17 mouse cellular contexts compared by ENCODE assay signal in genomic region chr9:117051935-117052334, GRCm38 (mm10).
DNase-seq lines count a peak whose midpoint lies in the region; ATAC-seq and TF ChIP-seq lines count a peak whose summit lies in the region.
"Had no signal": no experiment of that assay in that cellular context is flagged by ENCODE, and none has a peak within 500 bp of the region (broad histone marks: within the 10 kb centered on the region; RNA-seq: fewer than 3 reads in every experiment).

No protein-coding gene starts in this region.

- TF ChIP-seq CTCF in forebrain, postnatal 0 days (IDR thresholded peaks at IDR 0.05; ENCODE audit: low read depth): 0 out of 2 replicates have a peak, but pooled peaks have one; percentile 8
- TF ChIP-seq CTCF in left cerebral cortex, adult 2 months (IDR thresholded peaks at IDR 0.05): peak; percentile 23

- H3K4me2 ChIP-seq in forebrain, postnatal 0 days (ENCODE audit: low read depth): no peak overlapping the region
- H3K4me2 ChIP-seq: forebrain, embryonic 12.5 days; liver, embryonic 13.5 days; midbrain, embryonic 11.5 days had no signal

- intact Hi-C loops in left cerebral cortex, adult 2 months (cut with DNase I): no loop called here

- no peak for DNase-seq in forebrain, postnatal 0 days
- no peak for DNase-seq in forebrain, embryonic 10.5 days (ENCODE audit: extremely low spot score, low spot score)
- no peak for DNase-seq in left cerebral cortex, adult 2 months (ENCODE audit: extremely low spot score in 1 of 2, low spot score in 2 of 2)
- DNase-seq in left cerebral cortex, adult 11 months (ENCODE audit: low spot score): no peak
- peak; percentile 1 for DNase-seq in 416B (ENCODE audit: low read depth)
- DNase-seq in ZHBTc4 (ENCODE audit: low read depth, low spot score): peak; percentile 69
- no peak for DNase-seq in cerebellum, adult 8-10 months
- DNase-seq in gastrocnemius, adult 18-20 months (ENCODE audit: low spot score): no peak
- DNase-seq: adrenal gland, postnatal 10 days; heart, postnatal 4 days; kidney, adult 9 months; liver, embryonic 13.5 days; right cerebral cortex, postnatal 25 days had no signal

- no peak for ATAC-seq in forebrain, postnatal 0 days

- H3K4me1 ChIP-seq in forebrain, postnatal 0 days (ENCODE audit: insufficient read depth): no peaks in the 10 kb centered on the region
- H3K4me1 ChIP-seq in forebrain, embryonic 10.5 days: 0 out of 2 replicates have a peak, but pooled peaks cover 5% of the 10 kb centered on the region
- H3K4me1 ChIP-seq: limb, embryonic 10.5 days; liver, embryonic 13.5 days had no signal

- H3K27me3 ChIP-seq in forebrain, postnatal 0 days (ENCODE audit: insufficient read depth, low read length): no peaks in the 10 kb centered on the region
- H3K27me3 ChIP-seq in forebrain, embryonic 10.5 days (ENCODE audit: poor library complexity, severe bottlenecking): no peaks in the 10 kb centered on the region
- H3K27me3 ChIP-seq: forebrain, embryonic 12.5 days; liver, embryonic 13.5 days had no signal

- no peak overlapping the region for H3K9ac ChIP-seq in forebrain, postnatal 0 days
- H3K9ac ChIP-seq: forebrain, embryonic 12.5 days; liver, embryonic 13.5 days had no signal

- 99% methylated on average over 2 of the region's 2 CpGs for WGBS in forebrain, postnatal 0 days
- WGBS in forebrain, embryonic 10.5 days: 97% methylated on average over 2 of the region's 2 CpGs

- no peaks in the 10 kb centered on the region for H3K9me3 ChIP-seq in forebrain, postnatal 0 days (ENCODE audit: low read length)
- no peaks in the 10 kb centered on the region for H3K9me3 ChIP-seq in forebrain, embryonic 10.5 days
- H3K9me3 ChIP-seq: forebrain, embryonic 12.5 days; limb, embryonic 10.5 days; liver, embryonic 13.5 days had no signal

- H3K27ac ChIP-seq in forebrain, postnatal 0 days (ENCODE audit: low read depth, low read length): no peak overlapping the region
- no peak overlapping the region for H3K27ac ChIP-seq in forebrain, embryonic 10.5 days
- no peak overlapping the region for H3K27ac ChIP-seq in left cerebral cortex, adult 2 months
- H3K27ac ChIP-seq: forebrain, embryonic 12.5 days; limb, embryonic 10.5 days; liver, embryonic 13.5 days; macrophage had no signal

- H3K4me3 ChIP-seq in forebrain, postnatal 0 days (ENCODE audit: low read depth, low read length): no peak overlapping the region
- H3K4me3 ChIP-seq in forebrain, embryonic 10.5 days: no peak overlapping the region
- no peak overlapping the region for H3K4me3 ChIP-seq in left cerebral cortex, adult 2 months
- H3K4me3 ChIP-seq: forebrain, embryonic 12.5 days; limb, embryonic 10.5 days; liver, embryonic 13.5 days had no signal

- no peaks in the 10 kb centered on the region for H3K36me3 ChIP-seq in forebrain, postnatal 0 days (ENCODE audit: insufficient read depth)
- no peaks in the 10 kb centered on the region for H3K36me3 ChIP-seq in forebrain, embryonic 10.5 days (replicated peaks)
- H3K36me3 ChIP-seq: forebrain, embryonic 12.5 days; liver, embryonic 13.5 days had no signal

Comparison
In these comparisons a context has a peak if more than half of its experiments do, and no peak if none do; other contexts are left out.
1. DNase-seq: peak in 416B (single experiment) and ZHBTc4 (single experiment); none in forebrain, postnatal 0 days (single experiment), forebrain, embryonic 10.5 days (single experiment), left cerebral cortex, adult 2 months (0 of 2), left cerebral cortex, adult 11 months (single experiment), cerebellum, adult 8-10 months (single experiment) and gastrocnemius, adult 18-20 months (single experiment).